Mouse (Mus musculus) heart, embryonic 12.5 days (tissue): ENCODE data around the gene Rint1. TPM values are rescaled to one million over a fixed set of nuclear protein-coding genes. Genes with fewer than 3 reads are reported as not detected.
"Not testable (repeated sequence)": the region's sequence is repeated elsewhere in the genome, so short reads cannot be mapped to it uniquely, and the experiment has no call there.

Source experiments
- ATAC-seq: fragments of 200-750 bp; cut with Nextera tagmentation; 2 replicates; pipeline ENCODE4 v1.8.0; 2017; ENCODE audit warnings: moderate TSS enrichment, moderate library complexity; ENCODE audit not compliant: insufficient number of reproducible peaks, low FRiP score
- H3K27ac ChIP-seq: fragments of 300-500 bp; sonication (generic); 2 replicates; pipeline ENCODE4 v1.5.1; 2016; ENCODE audit warnings: mild to moderate bottlenecking, moderate library complexity; ENCODE audit not compliant: poor library complexity, severe bottlenecking
- H3K27me3 ChIP-seq: fragments of 300-500 bp; sonication (generic); replicated peaks from 2 replicates; pipeline ENCODE4 v1.6.1; 2016; ENCODE audit warnings: mild to moderate bottlenecking, moderate library complexity
- H3K36me3 ChIP-seq: fragments of 300-500 bp; sonication (generic); 2 replicates; pipeline ENCODE4 v1.6.1; 2016; ENCODE audit warnings: mild to moderate bottlenecking, moderate library complexity
- H3K4me1 ChIP-seq: fragments of 300-500 bp; sonication (generic); replicated peaks from 2 replicates; pipeline ENCODE4 v1.6.1; 2016; ENCODE audit warnings: mild to moderate bottlenecking
- H3K4me2 ChIP-seq: fragments of 300-500 bp; sonication (generic); 2 replicates; pipeline ENCODE4 v1.6.1; 2016; ENCODE audit warnings: mild to moderate bottlenecking, moderate library complexity
- H3K4me3 ChIP-seq: fragments of 300-500 bp; sonication (generic); 2 replicates; pipeline ENCODE4 v1.5.1; 2016; ENCODE audit warnings: mild to moderate bottlenecking
- H3K9ac ChIP-seq: fragments of 300-500 bp; sonication (generic); 2 replicates; pipeline ENCODE4 v1.6.1; 2016; ENCODE audit warnings: mild to moderate bottlenecking, moderate library complexity
- H3K9me3 ChIP-seq: fragments of 300-500 bp; sonication (generic); replicated peaks from 2 replicates; pipeline ENCODE4 v1.6.1; 2016; ENCODE audit warnings: mild to moderate bottlenecking, moderate library complexity
- WGBS: fragments of 180-500 bp; shearing (Covaris S2); methylation state at CpG from one replicate; pipeline ENCODE4 v1.1.7; 2016; 5-methylcytosine and 5-hydroxymethylcytosine counted together
- polyA plus RNA-seq: library from polyadenylated mRNA; unstranded; fragments of >200 nt; fragmentation: Nextera tagmentation; extraction: Ambion mirVana; gene quantifications from 2 replicates; pipeline ENCODE4 v1.2.1, GENCODE M21; 2016

The Rint1 gene
- polyA plus RNA-seq, 1 experiment from 2014 or later, result 32.2 TPM

GRCm38 (mm10) chr5:23826321-23827004, 39.0 kb downstream of the Rint1 start:
- 31% methylated on average over 11 of the region's 11 CpGs for WGBS
- Histone ChIP-seq H3K4me3 (no peak overlapping the region), H3K9ac (no peak overlapping the region), H3K4me2 (no peak overlapping the region), H3K36me3 (0 out of 2 replicates have a peak, but pooled peaks cover 5% of the 10 kb centered on the region), H3K9me3 (no peaks in the 10 kb centered on the region), H3K27ac (no peak overlapping the region), H3K4me1 (0 out of 2 replicates have a peak, but pooled peaks cover 2% of the 10 kb centered on the region), H3K27me3 (peaks cover 23% of the 10 kb centered on the region)
- ATAC-seq, result no peak

- peaks cover 33% of the 10 kb centered on the region for H3K27me3 ChIP-seq
- H3K9me3 ChIP-seq, result no peaks in the 10 kb centered on the region
- H3K4me1 ChIP-seq, result 0 out of 2 replicates have a peak, but pooled peaks cover 2% of the 10 kb centered on the region
- ATAC-seq, result no peak
- peak overlapping the region; percentile 29 for H3K4me3 ChIP-seq
- 31% methylated on average over 58 of the region's 58 CpGs for WGBS
- H3K36me3 ChIP-seq, result no peaks in the 10 kb centered on the region
- H3K27ac ChIP-seq, result no peak overlapping the region
- peak overlapping the region; percentile 58 for H3K4me2 ChIP-seq
- H3K9ac ChIP-seq, result no peak overlapping the region
Observed at GRCm38 (mm10) chr5:23830897-23831752, 43.6 kb downstream of the Rint1 start.

DNA sequence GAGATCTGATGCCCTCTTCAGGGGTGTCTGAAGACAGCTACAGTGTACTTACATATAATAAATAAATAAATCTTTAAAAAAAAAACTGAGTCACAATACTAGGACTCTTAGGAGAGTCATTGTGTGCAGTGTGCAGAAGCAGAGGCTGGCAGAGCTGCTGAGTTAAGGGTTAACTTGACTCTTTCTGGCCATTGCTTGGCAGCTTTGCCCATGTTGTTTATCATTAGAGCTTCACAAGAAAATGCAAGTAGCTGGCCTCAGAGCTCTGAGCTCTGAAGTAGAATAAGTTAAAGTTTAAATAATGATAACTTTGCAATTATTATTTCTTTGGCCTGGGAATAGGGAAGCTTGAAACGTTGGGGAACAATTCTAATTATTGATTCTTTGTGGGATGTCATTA, 48.2 kb downstream of the Rint1 start:
- not testable (repeated sequence) for H3K27ac ChIP-seq, H3K4me1 ChIP-seq, H3K4me2 ChIP-seq, H3K4me3 ChIP-seq, ATAC-seq, H3K9me3 ChIP-seq, H3K9ac ChIP-seq
- 64% methylated on average over 1 of the region's 1 CpGs for WGBS
- Histone ChIP-seq H3K27me3 (peaks cover 18% of the 10 kb centered on the region), H3K36me3 (peaks cover 16% of the 10 kb centered on the region)

- ATAC-seq, result no peak
- Histone ChIP-seq H3K27ac (no peak overlapping the region), H3K9me3 (no peaks in the 10 kb centered on the region), H3K4me2 (no peak overlapping the region), H3K4me1 (peaks cover 8% of the 10 kb centered on the region), H3K4me3 (no peak overlapping the region), H3K9ac (no peak overlapping the region), H3K27me3 (0 out of 2 replicates have a peak, but pooled peaks cover 4% of the 10 kb centered on the region), H3K36me3 (peaks cover 20% of the 10 kb centered on the region)
- 88% methylated on average over 7 of the region's 7 CpGs for WGBS
Observed at GRCm38 (mm10) chr5:23838158-23838557, 50.6 kb downstream of the Rint1 start.

GRCm38 (mm10) chr5:23843674-23844530, 56.4 kb downstream of the Rint1 start, which contains the start of gene Tomm7:
Tomm7 (minus strand) TSS chr5:23844161.
- peaks cover 14% of the 10 kb centered on the region for H3K36me3 ChIP-seq

DNA sequence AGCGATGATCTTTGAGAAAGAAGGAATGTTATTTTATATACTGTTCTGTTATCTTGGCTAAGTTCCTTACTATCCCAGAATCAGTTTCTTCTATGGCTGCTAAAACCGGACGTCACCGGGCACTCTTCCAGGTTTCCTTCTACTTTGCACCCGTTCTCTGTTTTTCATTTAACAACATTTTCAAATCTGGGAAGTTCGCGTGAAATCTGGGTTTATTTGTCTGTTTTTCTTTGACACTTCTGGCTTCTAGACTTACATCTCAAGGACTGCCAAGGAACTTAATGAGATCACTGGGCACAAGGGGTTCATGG, 57.0 kb downstream of the Rint1 start:
- Histone ChIP-seq H3K9ac (peak overlapping the region; percentile 82), H3K4me3 (peak overlapping the region; percentile 80), H3K4me2 (peak overlapping the region; percentile 68), H3K9me3 (no peaks in the 10 kb centered on the region), H3K27ac (peak overlapping the region; percentile 82), H3K27me3 (no peaks in the 10 kb centered on the region), H3K36me3 (peaks cover 9% of the 10 kb centered on the region; the same call in 1 of the 2 replicates), H3K4me1 (peaks cover 10% of the 10 kb centered on the region)
- ATAC-seq, result peak; percentile 49
- 27% methylated on average over 7 of the region's 7 CpGs for WGBS

More at GRCm38 (mm10) chr5:23843674-23844530, 56.4 kb downstream of the Rint1 start, which contains the start of gene Tomm7:
- H3K27ac ChIP-seq, result peak within 1 kb of the TSS; percentile 82
- peaks cover 10% of the 10 kb centered on the region for H3K4me1 ChIP-seq
- H3K4me3 ChIP-seq, result peak within 1 kb of the TSS; percentile 80
- H3K9ac ChIP-seq, result peak within 1 kb of the TSS; percentile 82
- H3K27me3 ChIP-seq, result no peaks in the 10 kb centered on the region
- peak within 1 kb of the TSS; percentile 68 for H3K4me2 ChIP-seq
- under 1% methylated on average over 44 of the region's 44 CpGs for WGBS
- peak; percentile 94 for ATAC-seq
- H3K9me3 ChIP-seq, result no peaks in the 10 kb centered on the region

- WGBS, result 82% methylated on average over 3 of the region's 3 CpGs
- ATAC-seq, result no peak
- Histone ChIP-seq H3K4me3 (no peak overlapping the region), H3K4me1 (peaks cover 10% of the 10 kb centered on the region), H3K9ac (no peak overlapping the region), H3K27ac (no peak overlapping the region; the same call in 1 of the 2 replicates), H3K4me2 (peak overlapping the region; percentile 68; the same call in 1 of the 2 replicates), H3K36me3 (peaks cover 8% of the 10 kb centered on the region; the same call in 1 of the 2 replicates), H3K27me3 (no peaks in the 10 kb centered on the region), H3K9me3 (no peaks in the 10 kb centered on the region)
Observed at GRCm38 (mm10) chr5:23845141-23845540, 57.6 kb downstream of the Rint1 start.

- peak; percentile 96 for ATAC-seq
- under 1% methylated on average over 61 of the region's 61 CpGs for WGBS
- Histone ChIP-seq H3K27ac (peak overlapping the region; percentile 77), H3K4me2 (peak overlapping the region; percentile 72), H3K4me1 (peaks cover 6% of the 10 kb centered on the region), H3K36me3 (peaks cover 36% of the 10 kb centered on the region), H3K9me3 (no peaks in the 10 kb centered on the region), H3K9ac (peak overlapping the region; percentile 90), H3K27me3 (no peaks in the 10 kb centered on the region), H3K4me3 (peak overlapping the region; percentile 90)
Observed at GRCm38 (mm10) chr5:23850345-23851159, 63.0 kb downstream of the Rint1 start.

DNA sequence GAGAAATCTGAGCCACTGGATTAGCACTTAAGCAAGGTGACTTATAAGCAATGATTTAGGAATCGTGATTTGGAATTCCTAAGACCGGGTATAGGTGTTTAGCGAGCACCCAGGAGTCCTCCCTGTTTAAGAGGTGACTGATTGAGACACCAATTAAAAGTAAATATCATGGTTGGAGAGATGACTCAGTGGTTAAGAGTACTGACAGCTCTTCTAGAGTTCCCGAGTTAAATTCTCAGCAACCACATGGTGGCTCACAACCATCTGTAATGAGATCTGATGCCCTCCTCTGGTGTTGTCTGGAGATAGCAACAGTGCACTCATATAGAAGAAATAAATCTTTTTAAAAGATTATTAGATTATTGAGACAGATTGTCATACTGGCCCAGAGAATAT, 63.6 kb downstream of the Rint1 start:
- H3K27me3 ChIP-seq, ATAC-seq, H3K4me1 ChIP-seq, H3K9me3 ChIP-seq: not testable (repeated sequence)
- WGBS, result 13% methylated on average over 4 of the region's 4 CpGs
- Histone ChIP-seq H3K36me3 (peaks cover 42% of the 10 kb centered on the region), H3K27ac (peak overlapping the region; percentile 77), H3K9ac (peak overlapping the region; percentile 90), H3K4me2 (peak overlapping the region; percentile 72), H3K4me3 (peak overlapping the region; percentile 90)

- ATAC-seq, H3K4me1 ChIP-seq, H3K4me3 ChIP-seq, H3K9ac ChIP-seq, H3K27me3 ChIP-seq, H3K9me3 ChIP-seq, H3K27ac ChIP-seq, H3K4me2 ChIP-seq: not testable (repeated sequence)
- peaks cover 59% of the 10 kb centered on the region for H3K36me3 ChIP-seq
- WGBS, result 86% methylated on average over 1 of the region's 1 CpGs
Observed at GRCm38 (mm10) chr5:23852916-23853315, 65.4 kb downstream of the Rint1 start.
